In the genomic region with DNA sequence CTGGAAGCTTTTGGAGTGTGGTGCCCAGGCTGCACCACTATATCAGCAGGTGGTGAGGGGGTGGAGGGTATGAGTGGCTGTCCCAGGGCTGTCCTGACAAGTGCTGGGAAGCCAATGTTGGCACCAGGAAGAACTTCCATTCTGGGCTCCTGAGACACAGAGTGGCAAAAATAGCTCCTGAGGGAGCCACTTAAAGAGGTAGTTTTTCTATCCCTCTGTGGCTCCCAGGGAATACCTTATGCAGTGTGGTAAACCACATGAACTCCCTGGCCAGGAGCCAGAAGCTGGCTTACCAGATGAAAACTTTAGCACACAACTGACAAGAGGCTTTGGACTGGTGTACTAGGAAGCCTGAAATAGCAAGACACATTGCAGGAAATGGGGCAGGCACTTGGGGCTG, we compare ENCODE assay signal across 9 mouse cellular contexts. TPM values are rescaled to one million over a fixed set of nuclear protein-coding genes. Genes with fewer than 3 reads are reported as not detected.
DNase-seq lines count a peak whose midpoint lies in the region; ATAC-seq and TF ChIP-seq lines count a peak whose summit lies in the region.
"Had no signal": no experiment of that assay in that cellular context is flagged by ENCODE, and none has a peak within 500 bp of the region (broad histone marks: within the 10 kb centered on the region; RNA-seq: fewer than 3 reads in every experiment).

No protein-coding gene starts in this region.

- no peaks in the 10 kb centered on the region for H3K27me3 ChIP-seq in limb, embryonic 14.5 days (ENCODE audit: control insufficient read depth, insufficient read depth, low read length)
- H3K27me3 ChIP-seq in limb, embryonic 10.5 days (ENCODE audit: low read depth, poor library complexity, severe bottlenecking), result no peaks in the 10 kb centered on the region
- no peaks in the 10 kb centered on the region for H3K27me3 ChIP-seq in hindbrain, embryonic 14.5 days (ENCODE audit: control insufficient read depth, insufficient read depth, low read length)
- H3K27me3 ChIP-seq in midbrain, embryonic 10.5 days (ENCODE audit: low read depth, poor library complexity, severe bottlenecking), result no peaks in the 10 kb centered on the region
- H3K27me3 ChIP-seq: lung, embryonic 15.5 days had no signal

- intact Hi-C loops in heart, postnatal 36 days (cut with DNase I), result no loop called here

- no peaks in the 10 kb centered on the region for H3K4me1 ChIP-seq in limb, embryonic 14.5 days (ENCODE audit: control insufficient read depth, insufficient read depth, low read length)
- 0 out of 2 replicates have a peak, but pooled peaks cover 3% of the 10 kb centered on the region for H3K4me1 ChIP-seq in limb, embryonic 10.5 days
- H3K4me1 ChIP-seq in hindbrain, embryonic 14.5 days (replicated peaks; ENCODE audit: control insufficient read depth, insufficient read depth, low read length), result 0 out of 2 replicates have a peak, but pooled peaks cover 4% of the 10 kb centered on the region
- peaks cover 18% of the 10 kb centered on the region for H3K4me1 ChIP-seq in midbrain, embryonic 10.5 days
- H3K4me1 ChIP-seq: lung, embryonic 15.5 days had no signal

- DNase-seq in limb, embryonic 14.5 days (ENCODE audit: low spot score), result peak; percentile 38
- DNase-seq in limb, embryonic 10.5 days (ENCODE audit: low spot score), result no peak
- DNase-seq in gastrocnemius, adult 18-20 months (ENCODE audit: low spot score), result peak; percentile 91
- DNase-seq in heart, postnatal 36 days, result peak; percentile 58 to 73
- peak; percentile 72 to 87 for DNase-seq in right cerebral cortex, postnatal 36 days (ENCODE audit: low spot score in 2 of 2)
- DNase-seq in hindbrain, embryonic 14.5 days (ENCODE audit: low spot score), result no peak
- no peak for DNase-seq in thymus, postnatal 10 days (ENCODE audit: low spot score in 2 of 2)
- DNase-seq in midbrain, embryonic 10.5 days (ENCODE audit: low spot score), result no peak

- no peaks in the 10 kb centered on the region for H3K9me3 ChIP-seq in limb, embryonic 14.5 days (ENCODE audit: control insufficient read depth, low read length)
- no peaks in the 10 kb centered on the region for H3K9me3 ChIP-seq in limb, embryonic 10.5 days (replicated peaks)
- no peaks in the 10 kb centered on the region for H3K9me3 ChIP-seq in hindbrain, embryonic 14.5 days (ENCODE audit: control insufficient read depth, low read length)
- H3K9me3 ChIP-seq in midbrain, embryonic 10.5 days (replicated peaks), result no peaks in the 10 kb centered on the region
- H3K9me3 ChIP-seq: lung, embryonic 15.5 days had no signal

- no peak for ATAC-seq in limb, embryonic 14.5 days (ENCODE audit: low FRiP score, low read depth)
- no peak for ATAC-seq in hindbrain, embryonic 14.5 days (ENCODE audit: low FRiP score)

- H3K4me2 ChIP-seq in limb, embryonic 14.5 days (replicated peaks; ENCODE audit: low read depth, low read length, severe bottlenecking), result no peak overlapping the region
- no peak overlapping the region for H3K4me2 ChIP-seq in hindbrain, embryonic 14.5 days (replicated peaks)
- H3K4me2 ChIP-seq: lung, embryonic 15.5 days had no signal

- H3K4me3 ChIP-seq in limb, embryonic 14.5 days (replicated peaks; ENCODE audit: low read length), result no peak overlapping the region
- no peak overlapping the region for H3K4me3 ChIP-seq in limb, embryonic 10.5 days
- no peak overlapping the region for H3K4me3 ChIP-seq in hindbrain, embryonic 14.5 days (replicated peaks; ENCODE audit: low read length)
- H3K4me3 ChIP-seq in midbrain, embryonic 10.5 days, result no peak overlapping the region
- H3K4me3 ChIP-seq: lung, embryonic 15.5 days had no signal

- no peak for TF ChIP-seq POLR2A in limb, embryonic 14.5 days (IDR thresholded peaks at IDR 0.05; ENCODE audit: borderline replicate concordance, extremely low read depth, insufficient read depth, insufficient read length)

- H3K9ac ChIP-seq in limb, embryonic 14.5 days (ENCODE audit: low read depth, low read length, severe bottlenecking), result no peak overlapping the region
- no peak overlapping the region for H3K9ac ChIP-seq in hindbrain, embryonic 14.5 days
- H3K9ac ChIP-seq: lung, embryonic 15.5 days had no signal

- H3K36me3 ChIP-seq in limb, embryonic 14.5 days (ENCODE audit: control insufficient read depth, insufficient read depth, low read length), result no peaks in the 10 kb centered on the region
- H3K36me3 ChIP-seq in limb, embryonic 10.5 days, result no peaks in the 10 kb centered on the region
- H3K36me3 ChIP-seq in hindbrain, embryonic 14.5 days (replicated peaks; ENCODE audit: control insufficient read depth, insufficient read depth), result no peaks in the 10 kb centered on the region; the same call in 1 of the 2 replicates
- H3K36me3 ChIP-seq in midbrain, embryonic 10.5 days, result no peaks in the 10 kb centered on the region
- H3K36me3 ChIP-seq: lung, embryonic 15.5 days had no signal

- no peak overlapping the region for H3K27ac ChIP-seq in limb, embryonic 14.5 days (replicated peaks; ENCODE audit: low read depth, low read length)
- no peak overlapping the region for H3K27ac ChIP-seq in limb, embryonic 10.5 days
- no peak overlapping the region for H3K27ac ChIP-seq in hindbrain, embryonic 14.5 days
- no peak overlapping the region for H3K27ac ChIP-seq in midbrain, embryonic 10.5 days (replicated peaks)
- H3K27ac ChIP-seq: lung, embryonic 15.5 days had no signal

RNA-seq across cellular contexts. Expression of gene 4931440F15Rik, which starts 47.5 kb away (rescaled TPM):
- polyA plus RNA-seq in limb, embryonic 14.5 days (2012; rRNA removed), result 0.09 and 0.13 TPM in 2 replicates
- polyA plus RNA-seq in limb, embryonic 14.5 days (2014; fragmentation: Nextera tagmentation; extraction: Ambion mirVana), result 0.22 and 0.28 TPM in 2 replicates
- 0.04 and 0.10 TPM in 2 replicates for polyA plus RNA-seq in limb, embryonic 10.5 days (2016; fragmentation: Nextera tagmentation; extraction: Ambion mirVana)
- 1 to 10 TPM; 2.1 to 2.8 TPM for total RNA-seq in gastrocnemius, adult 18-20 months (2021)
- 1 to 10 TPM; 1.8 to 2.1 TPM for total RNA-seq in heart, postnatal 36 days (2021)
- 0.67 and 0.72 TPM in 2 replicates for polyA plus RNA-seq in hindbrain, embryonic 14.5 days (2014; fragmentation: Nextera tagmentation; extraction: Ambion mirVana)
- polyA plus RNA-seq in midbrain, embryonic 10.5 days (2016; fragmentation: Nextera tagmentation; extraction: Ambion mirVana), result 0.09 and 0.12 TPM in 2 replicates

Comparison
In these comparisons a context has a peak if more than half of its experiments do, and no peak if none do; other contexts are left out.
1. DNase-seq: peak in limb, embryonic 14.5 days (single experiment), gastrocnemius, adult 18-20 months (single experiment), heart, postnatal 36 days (2 of 2) and right cerebral cortex, postnatal 36 days (2 of 2); none in limb, embryonic 10.5 days (single experiment), hindbrain, embryonic 14.5 days (single experiment), thymus, postnatal 10 days (0 of 2) and midbrain, embryonic 10.5 days (single experiment).